Mouse (Mus musculus): Measurements from ENCODE around the gene Psma2. TPM values are rescaled to one million over a fixed set of nuclear protein-coding genes. Genes with fewer than 3 reads are reported as not detected.

Psma2 gene
- polyA plus RNA-seq (2021; fragmentation: Nextera tagmentation) = 143 and 163 TPM in 2 replicates
- long read RNA-seq, experiment 1, transcript Psma2-201 (8 exons, 2,911 nt) = major isoform, 227 of 239 reads
- long read RNA-seq, experiment 1, partial matches to known transcripts = 6 of 239 reads
- long read RNA-seq, experiment 1, other reads (novel, unspliced or antisense) = 6 of 239 reads
- long read RNA-seq, experiment 2, transcript Psma2-201 (8 exons, 2,911 nt) = major isoform, 341 of 376 reads
- long read RNA-seq, experiment 2, partial matches to known transcripts = 26 of 376 reads
- long read RNA-seq, experiment 2, other reads (novel, unspliced or antisense) = 9 of 376 reads

DNA sequence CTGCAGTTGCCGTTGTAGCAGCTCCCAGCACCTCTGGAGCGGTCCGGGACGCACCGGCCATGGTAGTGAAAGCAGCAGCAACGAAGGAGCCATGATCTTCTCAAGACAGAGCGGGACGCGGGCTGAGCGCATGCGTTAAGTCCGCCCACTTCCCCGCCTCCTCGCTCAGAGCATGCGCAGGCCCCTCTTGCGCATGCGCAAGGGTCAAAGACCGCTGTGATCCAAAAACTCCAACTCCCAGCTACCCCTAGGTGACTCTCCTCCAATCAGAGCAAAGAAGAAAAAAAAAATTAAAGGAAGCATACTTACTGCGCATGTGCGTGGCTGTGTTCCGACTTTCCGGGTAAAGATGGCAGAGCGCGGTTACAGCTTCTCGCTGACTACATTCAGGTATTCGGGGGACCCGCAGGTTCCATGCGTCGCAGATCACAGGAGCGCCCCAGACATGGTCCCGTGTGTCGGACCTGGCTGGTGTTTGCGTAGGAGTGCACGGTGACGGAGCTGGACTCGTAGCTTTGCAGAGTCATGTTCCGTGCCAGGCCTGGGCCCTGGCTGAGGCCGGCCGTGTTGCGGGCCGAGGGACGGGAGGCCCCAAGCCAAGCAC, at the start of gene Psma2, which contains the start of gene Mrpl32:
Gene Psma2 (plus strand): TSS at position 315 of the 604 bp plus-strand sequence.
Gene Mrpl32 (minus strand): TSS at position 240 of the 604 bp plus-strand sequence.

DNA sequence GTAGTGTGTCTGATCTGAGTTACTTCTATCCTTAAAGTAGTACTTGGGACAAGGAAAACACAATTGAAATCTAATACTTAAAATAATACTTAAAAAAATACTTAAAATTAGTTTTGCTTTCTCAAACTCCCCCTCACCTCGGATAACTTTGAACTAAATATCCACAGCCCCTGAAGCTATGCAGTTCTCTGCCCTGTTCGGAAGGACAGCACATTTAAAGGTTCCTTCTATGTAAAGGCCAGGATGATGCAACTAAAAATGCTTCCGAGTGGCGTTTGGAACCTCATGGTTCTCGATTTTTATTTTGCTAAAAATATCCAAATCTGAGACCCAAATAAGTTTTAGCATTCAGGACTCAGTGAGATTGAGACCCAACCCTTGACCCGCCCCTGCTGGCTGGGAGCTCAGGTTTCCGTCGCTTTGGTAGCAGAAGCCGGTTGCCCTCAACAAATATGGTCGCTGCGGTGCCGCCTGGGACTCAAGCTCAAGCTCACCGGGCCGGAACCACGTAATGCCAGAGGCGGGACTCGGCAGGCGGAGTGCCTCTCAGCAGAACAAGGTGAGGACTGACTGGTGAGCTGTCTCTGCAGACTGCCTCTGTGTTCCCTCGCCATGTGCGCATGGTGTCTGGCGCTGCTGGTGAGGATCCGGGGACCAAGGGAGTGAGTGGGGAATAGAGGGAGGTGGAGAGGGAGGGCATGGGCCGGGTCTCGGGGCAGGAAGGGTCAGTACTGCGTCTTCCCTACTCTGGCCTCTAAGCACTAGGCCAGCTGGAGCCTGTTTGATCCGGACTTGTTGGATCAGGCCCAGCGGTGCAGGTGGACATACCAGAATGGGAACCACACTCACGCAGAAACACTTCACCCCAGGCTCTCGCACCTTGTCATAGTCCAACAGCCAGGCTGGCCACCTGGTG, 16.9 kb downstream of the Psma2 start, which contains the start of gene AW209491:
Gene AW209491 (plus strand): TSS at position 429 of the 916 bp plus-strand sequence.

Other genes with a start within 250 kb of the Psma2 start
- 21.4 and 32.6 TPM in 2 replicates for gene Hecw1, start 90.0 kb upstream of the Psma2 start, polyA plus RNA-seq (2021; fragmentation: Nextera tagmentation)
- 57.3 and 63.3 TPM in 2 replicates for gene Mrpl32, start 75 bp upstream of the Psma2 start, polyA plus RNA-seq (2021; fragmentation: Nextera tagmentation)
- 20.8 and 24.7 TPM in 2 replicates for gene AW209491, start 16.9 kb downstream of the Psma2 start, polyA plus RNA-seq (2021; fragmentation: Nextera tagmentation)